Mouse (Mus musculus) heart, postnatal 0 days (tissue): Measurements from ENCODE around the gene Ranbp10.

Experiments used
- CTCF ChIP-seq: IDR thresholded peaks from 2 replicates; pipeline ENCODE4 v1.5.1; 2016; ENCODE audit warnings: antibody characterized with exemption, control low read depth, low read depth
- EP300 ChIP-seq: IDR thresholded peaks from 2 replicates; pipeline ENCODE4 v1.6.1; 2016; ENCODE audit warnings: antibody characterized with exemption, low read depth

GRCm38 (mm10) chr8:105732186-105732585 lies 95.0 kb downstream of the Ranbp10 start:
- TF ChIP-seq CTCF (no peak), EP300 (no peak)
